Mouse (Mus musculus) testis, adult 2 months (tissue): Measurements from ENCODE around the gene Hoxb6.

ENCODE experiments used
- CTCF ChIP-seq: fragments of 200-500 bp; IDR thresholded peaks from 2 replicates; pipeline ENCODE4 v1.5.1; 2012; ENCODE audit warnings: low read depth, mild to moderate bottlenecking, inconsistent platforms, low read length, moderate library complexity; ENCODE audit not compliant: control insufficient read depth, insufficient read depth, insufficient replicate concordance
- POLR2A ChIP-seq: fragments of 200-500 bp; IDR thresholded peaks from 2 replicates; pipeline ENCODE4 v1.6.1; 2012; ENCODE audit warnings: low read depth, mild to moderate bottlenecking, inconsistent platforms, low read length, moderate library complexity; ENCODE audit not compliant: control insufficient read depth

- TF ChIP-seq CTCF: no peak
- no peak for TF ChIP-seq POLR2A
These were observed 5.8 kb downstream of the Hoxb6 start for GRCm38 (mm10) chr11:96297968-96298635.
